Mouse (Mus musculus) central nervous system, embryonic 18 days (tissue): ENCODE results near the gene Rgl3. TPM values are rescaled to one million over a fixed set of nuclear protein-coding genes. Genes with fewer than 3 reads are reported as not detected.

Source experiments
- polyA plus RNA-seq: library from polyadenylated mRNA; depleted of rRNA; stranded (reverse); fragments of >200 nt; gene quantifications from 2 replicates; pipeline ENCODE4 v1.2.3, GENCODE M21; 2012; rRNA removed

Gene Rgl3
- polyA plus RNA-seq, result 2.0 and 2.2 TPM in 2 replicates

GRCm38 (mm10) chr9:21989230-21990110 lies at the start of gene Rgl3:
Rgl3 (minus strand) TSS chr9:21989446.

GRCm38 (mm10) chr9:22002194-22003162 lies 13.2 kb upstream of the Rgl3 start, which contains the start of the genes Ccdc151 and Prkcsh:
Ccdc151 (minus strand) TSS chr9:22002634.
Prkcsh (plus strand) TSS chr9:22002806.

GRCm38 (mm10) chr9:21963417-21963816 lies 25.8 kb downstream of the Rgl3 start, which contains the start of gene Epor:
Epor (minus strand) TSS chr9:21963506.

GRCm38 (mm10) chr9:21955570-21956281 lies 33.5 kb downstream of the Rgl3 start, which contains the start of gene Swsap1:
Swsap1 (plus strand) TSS chr9:21955755.

DNA sequence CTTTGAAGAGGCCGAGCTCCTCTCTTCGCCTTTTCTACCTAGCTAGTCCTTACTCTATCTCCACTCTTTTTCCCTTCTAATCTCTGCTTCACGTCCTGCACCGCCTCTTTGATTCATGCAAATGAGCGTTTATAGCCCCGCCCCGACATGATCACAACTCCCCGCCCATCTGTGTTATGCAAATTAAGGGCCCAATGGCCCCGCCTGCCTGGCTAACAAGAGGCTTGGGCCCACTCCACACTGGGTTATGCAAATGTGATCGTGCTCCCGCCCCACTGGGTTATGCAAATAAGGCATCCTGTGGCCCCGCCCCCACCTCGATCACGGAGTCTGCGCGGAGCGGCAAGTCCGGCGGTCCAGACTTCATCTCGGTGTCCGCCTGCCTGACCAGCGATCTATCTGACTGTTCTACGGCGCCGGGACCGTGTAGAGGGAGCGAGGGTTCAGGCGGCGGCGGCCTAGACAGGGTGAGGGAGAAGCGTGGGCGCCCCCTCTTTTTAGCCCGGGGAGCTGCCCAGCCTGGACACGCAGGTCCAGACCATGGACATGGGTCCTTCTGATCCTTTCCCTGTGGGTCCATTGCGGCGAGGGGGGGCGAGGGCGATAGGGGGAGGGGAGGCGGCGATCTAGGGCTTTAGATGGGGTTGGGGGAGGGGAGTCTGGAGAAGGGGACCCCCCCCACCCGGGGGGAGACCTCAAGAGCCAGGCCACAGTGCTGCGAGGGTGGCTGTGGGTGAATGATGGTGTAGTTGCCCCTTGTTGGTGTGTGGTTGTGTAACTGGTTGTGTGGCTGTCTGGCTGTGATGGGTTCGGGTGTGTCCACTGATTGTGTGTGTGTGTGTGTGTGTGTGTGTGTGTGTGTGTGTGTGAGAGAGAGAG lies 52.3 kb downstream of the Rgl3 start, which contains the start of gene Plppr2:
Gene Plppr2, plus strand, starts transcription at position 342 of the 879 bp plus-strand sequence.

GRCm38 (mm10) chr9:21927208-21927753 lies 62.0 kb downstream of the Rgl3 start, which contains the start of the genes Ccdc159 and Tmem205:
Ccdc159 (plus strand) TSS chr9:21927471.
Tmem205 (minus strand) TSS chr9:21927556.

Other genes with a start within 250 kb of the Rgl3 start
- gene Spc24, start 229.1 kb downstream of the Rgl3 start, polyA plus RNA-seq, result 12.6 and 14.0 TPM in 2 replicates
- 5.3 and 5.6 TPM in 2 replicates for gene Kank2, start 190.7 kb downstream of the Rgl3 start, polyA plus RNA-seq
- not detected in 2 replicates for gene Angptl8, start 153.9 kb downstream of the Rgl3 start, polyA plus RNA-seq
- 46.2 and 49.9 TPM in 2 replicates for gene Dock6, start 136.8 kb downstream of the Rgl3 start, polyA plus RNA-seq
- gene Rab3d, start 71.3 kb downstream of the Rgl3 start, polyA plus RNA-seq, result 32.4 and 36.8 TPM in 2 replicates
- gene Ccdc159, start 62.0 kb downstream of the Rgl3 start, polyA plus RNA-seq, result 21.0 and 21.3 TPM in 2 replicates
- gene Tmem205, start 61.9 kb downstream of the Rgl3 start, polyA plus RNA-seq, result 44.9 and 51.9 TPM in 2 replicates
- 170 and 195 TPM in 2 replicates for gene Plppr2, start 52.4 kb downstream of the Rgl3 start, polyA plus RNA-seq
- 7.5 and 7.9 TPM in 2 replicates for gene Swsap1, start 33.7 kb downstream of the Rgl3 start, polyA plus RNA-seq
- gene Epor, start 25.9 kb downstream of the Rgl3 start, polyA plus RNA-seq, result 1.0 and 1.5 TPM in 2 replicates
- 6.9 and 8.4 TPM in 2 replicates for gene Ccdc151, start 13.2 kb upstream of the Rgl3 start, polyA plus RNA-seq
- 90.4 and 102 TPM in 2 replicates for gene Prkcsh, start 13.4 kb upstream of the Rgl3 start, polyA plus RNA-seq
- gene Elavl3, start 62.6 kb upstream of the Rgl3 start, polyA plus RNA-seq, result 203 and 239 TPM in 2 replicates
- gene Gm49318, start 81.8 kb upstream of the Rgl3 start, polyA plus RNA-seq, result not detected in 2 replicates
- gene Zfp653, start 81.9 kb upstream of the Rgl3 start, polyA plus RNA-seq, result 45.9 and 47.9 TPM in 2 replicates
- gene Ecsit, start 96.0 kb upstream of the Rgl3 start, polyA plus RNA-seq, result 47.4 and 52.9 TPM in 2 replicates
- 0.54 and 0.94 TPM in 2 replicates for gene Cnn1, start 109.8 kb upstream of the Rgl3 start, polyA plus RNA-seq
- gene Elof1, start 127.7 kb upstream of the Rgl3 start, polyA plus RNA-seq, result 125 and 146 TPM in 2 replicates
- gene Acp5, start 146.3 kb upstream of the Rgl3 start, polyA plus RNA-seq, result 1.1 and 29.2 TPM in 2 replicates
- 82.0 and 87.2 TPM in 2 replicates for gene Pigyl, start 167.4 kb upstream of the Rgl3 start, polyA plus RNA-seq
- 0.28 and 0.33 TPM in 2 replicates for gene Zfp872, start 198.6 kb upstream of the Rgl3 start, polyA plus RNA-seq
- gene Zfp809, start 236.3 kb upstream of the Rgl3 start, polyA plus RNA-seq, result 8.3 and 8.7 TPM in 2 replicates